Mouse (Mus musculus) ES-E14 (cell line): ENCODE measurements around the gene Sumf1. TPM values are rescaled to one million over a fixed set of nuclear protein-coding genes. Genes with fewer than 3 reads are reported as not detected.

Experiments
- DNase-seq: peaks from one replicate; pipeline ENCODE4 v3.0.0-alpha.2; 2013; ENCODE audit warnings: low read depth, low spot score
- H3K27ac ChIP-seq: 2 replicates; pipeline ENCODE4 v1.5.1; 2012; ENCODE audit warnings: low read depth, mild to moderate bottlenecking, low read length, moderate library complexity, mixed read lengths; ENCODE audit not compliant: poor library complexity, insufficient read depth, severe bottlenecking
- H3K36me3 ChIP-seq: 2 replicates; pipeline ENCODE4 v1.6.1; 2012; ENCODE audit warnings: mild to moderate bottlenecking, low read length, moderate library complexity, mixed read lengths; ENCODE audit not compliant: control insufficient read depth, poor library complexity, insufficient read depth, severe bottlenecking
- H3K4me1 ChIP-seq, 2 experiments: fragments of 150-350 bp in 1 of 2; sonication (generic) in 1 of 2; 2 replicates each; pipeline ENCODE4 v1.6.1; 2012; ENCODE audit warnings: low read length in 2 of 2, mild to moderate bottlenecking in 1 of 2, mixed read lengths in 1 of 2; ENCODE audit not compliant: control insufficient read depth in 2 of 2, insufficient read depth in 2 of 2, poor library complexity in 1 of 2
- H3K4me3 ChIP-seq, 2 experiments: fragments of 150-350 bp in 1 of 2; sonication (generic) in 1 of 2; 2 replicates each; pipeline ENCODE4 v1.5.1; 2012; ENCODE audit warnings: low read length in 2 of 2, low read depth in 1 of 2, mild to moderate bottlenecking in 1 of 2, mixed read lengths in 1 of 2; ENCODE audit not compliant: insufficient read depth in 1 of 2, poor library complexity in 1 of 2, severe bottlenecking in 1 of 2
- H3K9ac ChIP-seq: 2 replicates; pipeline ENCODE4 v1.6.1; 2012; ENCODE audit warnings: low read depth, mild to moderate bottlenecking, low read length, mixed read lengths; ENCODE audit not compliant: poor library complexity, insufficient read depth, severe bottlenecking
- H3K9me3 ChIP-seq: fragments of 150-350 bp; sonication (generic); 2 replicates; pipeline ENCODE4 v1.6.1; 2012; ENCODE audit warnings: low read depth, mild to moderate bottlenecking, low read length; ENCODE audit not compliant: control insufficient read depth, insufficient read depth
- CHD2 ChIP-seq: IDR thresholded peaks from 2 replicates; pipeline ENCODE4 v1.6.1; 2014; ENCODE audit warnings: mild to moderate bottlenecking, low read depth, low read length, inconsistent platforms
- HCFC1 ChIP-seq: IDR thresholded peaks from 2 replicates; pipeline ENCODE4 v1.6.1; 2012; ENCODE audit warnings: low read length, inconsistent platforms, borderline replicate concordance; ENCODE audit not compliant: insufficient read depth
- MAFK ChIP-seq: IDR thresholded peaks from 2 replicates; pipeline ENCODE4 v1.6.1; 2014; ENCODE audit warnings: mild to moderate bottlenecking, low read depth, low read length, inconsistent platforms; ENCODE audit not compliant: insufficient read depth
- ZC3H11A ChIP-seq: IDR thresholded peaks from 2 replicates; pipeline ENCODE4 v1.6.1; 2012; ENCODE audit warnings: low read depth, mild to moderate bottlenecking, inconsistent platforms, low read length, borderline replicate concordance
- ZNF384 ChIP-seq: IDR thresholded peaks from 2 replicates; pipeline ENCODE4 v1.6.1; 2012; ENCODE audit warnings: low read depth, low read length, inconsistent platforms
- in situ Hi-C, 2 experiments: fragments of 600-800 bp; cut with MboI; formaldehyde crosslinking; loops; one replicate each; pipeline ENCODE4 v1.15.1; 2025; ENCODE audit warnings: low sequenced_read_pairs in 2 of 2, inconsistent platforms in 1 of 2; ENCODE audit not compliant: unreplicated experiment in 2 of 2
- total RNA-seq: library from RNA; depleted of rRNA; stranded (reverse); fragments of 300-350 nt; gene quantifications from 2 replicates; pipeline ENCODE4 v1.2.3, GENCODE M21; 2012

Gene Sumf1
- total RNA-seq, 1 experiment = 26.5 TPM

- no peak for DNase-seq
- H3K9me3 ChIP-seq = no peaks in the 10 kb centered on the region
- in situ Hi-C loops = no loop called here
- no peak overlapping the region for H3K27ac ChIP-seq
- no peaks in the 10 kb centered on the region; a peak in 1 of 4 replicates for H3K4me1 ChIP-seq
- no peak overlapping the region for H3K4me3 ChIP-seq
- no peak overlapping the region for H3K9ac ChIP-seq
- no peaks in the 10 kb centered on the region for H3K36me3 ChIP-seq
- no peak for TF ChIP-seq HCFC1
- peak; percentile 68; the same call in 1 of the 2 replicates for TF ChIP-seq ZNF384
These were observed 44.5 kb downstream of the Sumf1 start for GRCm38 (mm10) chr6:108140722-108141490.

GRCm38 (mm10) chr6:108137031-108137430 lies 48.4 kb downstream of the Sumf1 start:
- DNase-seq = no peak
- H3K27ac ChIP-seq = no peak overlapping the region
- H3K9ac ChIP-seq = no peak overlapping the region
- H3K9me3 ChIP-seq = no peaks in the 10 kb centered on the region
- TF ChIP-seq ZNF384 (no peak), CHD2 (no peak), ZC3H11A (no peak), HCFC1 (no peak), MAFK (no peak)
- H3K4me3 ChIP-seq = no peak overlapping the region
- no peaks in the 10 kb centered on the region; a peak in 1 of 4 replicates for H3K4me1 ChIP-seq
- in situ Hi-C loops = no loop called here
- H3K36me3 ChIP-seq = no peaks in the 10 kb centered on the region

GRCm38 (mm10) chr6:108136286-108136685 lies 49.1 kb downstream of the Sumf1 start:
- H3K4me3 ChIP-seq = no peak overlapping the region
- in situ Hi-C loops = no loop called here

GRCm38 (mm10) chr6:108132268-108132935 lies 53.0 kb downstream of the Sumf1 start:
- Histone ChIP-seq H3K36me3 (no peaks in the 10 kb centered on the region), H3K9me3 (no peaks in the 10 kb centered on the region), H3K9ac (no peak overlapping the region), H3K27ac (no peak overlapping the region), H3K4me3 (no peak overlapping the region), H3K4me1 (no peaks in the 10 kb centered on the region)
- TF ChIP-seq ZNF384 (no peak), HCFC1 (no peak), ZC3H11A (no peak), CHD2 (no peak), MAFK (no peak)
- no peak for DNase-seq
- in situ Hi-C loops = no loop called here

More at GRCm38 (mm10) chr6:108136286-108136685, 49.1 kb downstream of the Sumf1 start:
- Histone ChIP-seq H3K4me1 (no peaks in the 10 kb centered on the region; a peak in 1 of 4 replicates), H3K9ac (no peak overlapping the region), H3K27ac (no peak overlapping the region), H3K9me3 (no peaks in the 10 kb centered on the region), H3K36me3 (no peaks in the 10 kb centered on the region)
- DNase-seq = no peak
- TF ChIP-seq MAFK = no peak
- no peak for TF ChIP-seq ZNF384
- TF ChIP-seq HCFC1 = no peak
- TF ChIP-seq ZC3H11A = no peak
- no peak for TF ChIP-seq CHD2
